Mouse (Mus musculus) liver, embryonic 12.5 days (tissue): ENCODE data around the gene Nupr1. TPM values are rescaled to one million over a fixed set of nuclear protein-coding genes. Genes with fewer than 3 reads are reported as not detected.

Experiments used
- microRNA-seq: library from miRNA; unstranded; fragments of <30 nt; microRNA quantifications from one replicate; pipeline ENCODE4, GENCODE M21; 2017
- polyA plus RNA-seq: library from polyadenylated mRNA; unstranded; fragments of >200 nt; fragmentation: Nextera tagmentation; extraction: Ambion mirVana; gene quantifications from 2 replicates; pipeline ENCODE4 v1.2.1, GENCODE M21; 2016

The Nupr1 gene
- polyA plus RNA-seq, 1 experiment from 2014 or later, result 3.7 TPM

Small RNA genes within 50 kb of the gene (microRNA-seq; reads per million reads assigned to microRNA genes)
- 1.1 reads per million for gene Mir7059

Other genes starting within 250 kb of the Nupr1 start
- gene Nfatc2ip, start 234.1 kb downstream of the Nupr1 start, polyA plus RNA-seq, result 3.6 and 3.7 TPM in 2 replicates
- 0.08 TPM in 1 of 2 replicates, not detected in the other for gene Cd19, start 216.0 kb downstream of the Nupr1 start, polyA plus RNA-seq
- 9.6 and 10.2 TPM in 2 replicates for gene Rabep2, start 202.1 kb downstream of the Nupr1 start, polyA plus RNA-seq
- gene Atp2a1, start 167.8 kb downstream of the Nupr1 start, polyA plus RNA-seq, result 0.17 and 1.5 TPM in 2 replicates
- 17.0 and 17.5 TPM in 2 replicates for gene Sh2b1, start 155.4 kb downstream of the Nupr1 start, polyA plus RNA-seq
- gene Tufm, start 143.5 kb downstream of the Nupr1 start, polyA plus RNA-seq, result 120 and 129 TPM in 2 replicates
- 48.7 and 49.4 TPM in 2 replicates for gene Atxn2l, start 127.4 kb downstream of the Nupr1 start, polyA plus RNA-seq
- gene Eif3c, start 64.5 kb downstream of the Nupr1 start, polyA plus RNA-seq, result 157 and 164 TPM in 2 replicates
- gene Apobr, start 45.9 kb downstream of the Nupr1 start, polyA plus RNA-seq, result 0.77 and 1.1 TPM in 2 replicates
- gene Cln3, start 45.0 kb downstream of the Nupr1 start, polyA plus RNA-seq, result 12.5 TPM in 2 replicates
- gene Il27, start 35.9 kb downstream of the Nupr1 start, polyA plus RNA-seq, result not detected in 2 replicates
- gene Sgf29, start 18.4 kb upstream of the Nupr1 start, polyA plus RNA-seq, result 36.3 and 42.4 TPM in 2 replicates
- 0.24 and 0.50 TPM in 2 replicates for gene Sult1a1, start 45.6 kb upstream of the Nupr1 start, polyA plus RNA-seq
- gene Bola2, start 64.5 kb upstream of the Nupr1 start, polyA plus RNA-seq, result 134 and 153 TPM in 2 replicates
- 4.5 and 5.1 TPM in 2 replicates for gene Slx1b, start 64.9 kb upstream of the Nupr1 start, polyA plus RNA-seq
- gene Coro1a, start 76.9 kb upstream of the Nupr1 start, polyA plus RNA-seq, result 77.9 and 86.6 TPM in 2 replicates
- gene Mapk3, start 128.7 kb upstream of the Nupr1 start, polyA plus RNA-seq, result 23.7 and 25.0 TPM in 2 replicates
- gene Gdpd3, start 135.5 kb upstream of the Nupr1 start, polyA plus RNA-seq, result 0.54 and 0.78 TPM in 2 replicates
- gene Ypel3, start 146.1 kb upstream of the Nupr1 start, polyA plus RNA-seq, result 77.2 and 78.5 TPM in 2 replicates
- gene Tbx6, start 150.6 kb upstream of the Nupr1 start, polyA plus RNA-seq, result 0.33 and 0.50 TPM in 2 replicates
- gene Ppp4c, start 161.6 kb upstream of the Nupr1 start, polyA plus RNA-seq, result 191 and 205 TPM in 2 replicates
- not detected in 2 replicates for gene Fam57b, start 166.8 kb upstream of the Nupr1 start, polyA plus RNA-seq
- not detected in 2 replicates for gene 4930451I11Rik, start 200.8 kb upstream of the Nupr1 start, polyA plus RNA-seq
- 0.15 and 0.24 TPM in 2 replicates for gene Doc2a, start 216.6 kb upstream of the Nupr1 start, polyA plus RNA-seq
- 20.3 and 22.0 TPM in 2 replicates for gene Hirip3, start 231.1 kb upstream of the Nupr1 start, polyA plus RNA-seq
- 70.5 and 73.0 TPM in 2 replicates for gene Ino80e, start 231.5 kb upstream of the Nupr1 start, polyA plus RNA-seq